Mouse (Mus musculus): Measurements from ENCODE around the gene Ddr2. TPM values are rescaled to one million over a fixed set of nuclear protein-coding genes. Genes with fewer than 3 reads are reported as not detected.

Ddr2 gene
- total RNA-seq (2021) = 1 to 10 TPM; 5.7 to 6.8 TPM

DNA sequence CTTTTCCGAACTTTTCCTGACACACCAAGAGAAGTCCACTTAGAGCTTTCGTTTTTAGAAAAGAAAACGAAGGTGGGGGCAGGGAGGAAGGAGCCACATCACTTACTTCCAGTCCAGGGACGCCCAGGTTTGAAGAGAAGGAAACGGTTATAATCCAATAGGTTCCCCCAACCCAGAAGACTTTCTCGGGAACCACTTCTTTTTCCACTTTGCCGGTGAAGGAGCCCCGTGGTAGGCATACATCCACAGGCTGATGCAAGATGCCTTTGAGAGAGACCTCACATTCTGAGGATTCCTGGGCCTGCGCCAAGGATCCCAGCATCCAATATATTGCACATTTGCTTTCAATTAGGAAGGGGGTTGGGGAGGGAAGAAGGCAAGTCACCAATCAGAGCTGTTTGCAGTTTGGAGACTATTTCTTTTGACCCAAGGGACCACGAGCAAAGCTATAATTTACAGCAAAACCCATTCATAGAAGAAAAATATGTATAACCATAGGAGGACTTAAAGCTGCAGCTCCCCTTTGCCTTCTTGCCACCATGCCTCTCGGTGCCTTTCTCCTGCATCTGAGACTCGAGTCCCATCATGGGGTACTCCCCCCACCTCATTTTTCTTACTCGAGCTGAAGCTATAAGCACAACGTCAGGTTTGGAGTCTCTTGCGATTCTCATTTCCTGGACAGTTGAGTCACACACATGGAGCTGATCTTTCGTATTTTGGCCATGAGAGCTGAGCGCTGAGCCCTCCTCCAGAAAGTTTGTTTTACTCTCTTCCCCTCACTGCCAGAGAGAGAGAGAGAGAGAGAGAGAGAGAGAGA is at the start of gene Ddr2:
Ddr2 (minus strand) TSS at position 247 of the 817 bp plus-strand sequence.
- intact Hi-C loops (cut with DNase I) = no loop called here
- no peak for DNase-seq (ENCODE audit: low spot score in 2 of 2)

DNA sequence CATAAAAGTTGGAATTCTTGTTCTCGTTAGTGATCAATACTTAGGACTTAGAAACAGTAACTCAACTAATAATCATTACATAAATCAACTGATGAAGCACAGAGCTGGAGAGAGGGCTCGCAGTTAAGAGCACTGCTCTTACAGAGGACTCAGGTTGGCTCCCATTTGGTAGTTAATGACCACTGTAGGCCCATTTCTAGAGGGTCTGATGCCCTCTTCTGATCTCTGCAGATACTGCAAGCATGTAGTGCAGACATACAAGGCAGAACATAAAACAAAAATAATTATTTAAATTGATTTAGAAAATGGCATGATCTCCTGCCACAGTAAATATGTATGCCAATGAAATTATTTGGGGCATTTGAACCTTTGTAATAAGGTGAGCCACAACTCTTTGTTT is 49.1 kb upstream of the Ddr2 start:
- intact Hi-C loops (cut with DNase I) = no loop called here
- no peak for DNase-seq (ENCODE audit: low spot score in 2 of 2)

DNA sequence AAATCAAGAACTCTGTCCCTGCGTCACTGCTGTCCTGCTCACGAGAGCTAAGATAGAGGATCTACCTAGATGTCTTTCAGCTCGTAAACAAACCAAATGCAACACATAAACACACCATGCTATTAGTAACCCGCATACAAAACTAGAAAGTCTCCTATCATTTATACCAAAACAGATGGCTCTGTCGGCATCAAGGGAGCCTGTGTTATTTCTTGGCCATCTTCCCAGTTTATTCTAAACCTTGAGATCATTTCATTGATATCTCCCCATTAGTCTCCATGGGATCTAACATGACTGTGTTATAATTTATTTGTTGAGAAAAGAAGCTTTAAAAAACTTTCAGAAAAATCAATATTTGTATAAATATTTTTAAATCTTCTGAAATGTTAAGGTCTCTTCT is 45.2 kb upstream of the Ddr2 start:
- no peak for DNase-seq (ENCODE audit: low spot score in 2 of 2)
- intact Hi-C loops (cut with DNase I) = no loop called here

DNA sequence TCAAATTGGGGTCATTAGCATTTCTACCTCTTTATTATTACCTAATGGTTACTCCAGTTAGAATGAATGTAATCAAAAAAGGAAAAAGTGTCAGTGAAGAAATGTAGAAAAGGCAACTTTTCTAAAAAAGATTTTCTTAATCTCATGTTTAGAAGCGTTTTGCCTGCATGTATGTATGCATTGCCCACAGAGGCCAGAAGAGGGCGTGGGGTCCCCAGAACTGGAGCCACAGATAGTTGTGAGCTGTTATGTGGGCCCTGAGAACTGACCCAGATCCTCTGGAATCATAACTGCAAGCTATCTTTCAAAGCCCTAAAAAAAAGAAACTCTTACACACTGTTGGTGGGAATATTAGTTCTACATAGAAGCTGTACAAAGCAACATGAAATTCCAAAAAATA is 44.7 kb upstream of the Ddr2 start:
- intact Hi-C loops (cut with DNase I) = no loop called here

DNA sequence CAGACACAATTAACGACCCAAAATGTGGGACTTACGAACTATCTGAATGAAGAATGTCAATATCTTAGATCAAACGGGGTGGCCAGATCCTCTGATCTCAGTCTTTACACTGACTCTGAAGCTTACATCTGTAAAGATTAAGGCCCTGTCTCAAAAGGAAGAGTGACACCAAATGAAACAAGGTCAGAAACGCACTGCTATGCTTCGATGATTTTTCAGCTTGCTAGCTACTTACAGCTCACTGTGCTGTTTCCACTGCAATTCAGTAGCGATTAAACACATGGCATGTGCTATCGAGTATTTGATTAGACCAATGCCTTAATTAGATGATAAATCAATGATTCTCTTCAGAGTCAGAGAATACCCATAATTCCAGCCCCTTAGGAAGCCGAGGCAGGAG is 43.4 kb upstream of the Ddr2 start:
- DNase-seq (ENCODE audit: low spot score in 2 of 2) = no peak
- intact Hi-C loops (cut with DNase I) = no loop called here

More for the DNA sequence above, 44.7 kb upstream of the Ddr2 start:
- DNase-seq (ENCODE audit: low spot score in 2 of 2) = no peak

DNA sequence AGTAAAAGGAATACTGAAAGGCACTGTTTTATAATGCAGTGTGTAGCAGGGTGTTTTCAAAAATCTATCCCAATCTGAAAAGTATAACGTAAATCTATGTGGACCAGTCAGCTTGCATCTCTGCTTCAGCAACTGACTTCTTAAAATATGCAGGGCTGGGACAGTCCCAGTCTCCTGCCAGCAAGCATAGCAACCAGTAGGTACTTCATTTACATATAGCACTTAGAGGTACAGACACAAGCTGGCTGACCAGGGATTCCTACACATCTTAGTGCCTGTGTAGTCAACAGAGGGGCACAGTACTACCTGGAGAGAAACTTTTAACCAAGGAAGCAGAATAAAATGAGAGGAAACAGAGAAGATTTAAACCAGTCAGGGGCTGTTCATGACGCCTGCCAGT is 42.0 kb upstream of the Ddr2 start:
- intact Hi-C loops (cut with DNase I) = no loop called here
- DNase-seq (ENCODE audit: low spot score in 2 of 2) = no peak

DNA sequence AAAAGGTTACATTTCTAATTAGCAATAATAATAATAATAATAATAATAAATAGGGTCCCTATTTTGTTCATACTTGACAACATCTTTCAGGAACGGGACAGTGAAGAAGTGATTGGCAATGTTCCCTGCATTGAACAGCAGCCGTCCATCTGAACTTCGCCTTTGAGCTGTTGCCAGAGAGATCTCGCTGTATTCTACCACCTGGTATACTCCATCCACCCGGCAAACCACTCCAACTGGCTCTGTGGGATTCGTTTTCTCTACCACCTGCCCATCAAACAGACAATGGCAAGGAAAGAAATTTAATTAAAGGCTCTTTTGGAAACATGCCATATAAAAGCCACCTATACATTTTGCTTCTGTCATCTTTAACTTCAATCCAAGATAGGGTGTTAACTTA is 40.3 kb upstream of the Ddr2 start:
- intact Hi-C loops (cut with DNase I) = no loop called here

DNA sequence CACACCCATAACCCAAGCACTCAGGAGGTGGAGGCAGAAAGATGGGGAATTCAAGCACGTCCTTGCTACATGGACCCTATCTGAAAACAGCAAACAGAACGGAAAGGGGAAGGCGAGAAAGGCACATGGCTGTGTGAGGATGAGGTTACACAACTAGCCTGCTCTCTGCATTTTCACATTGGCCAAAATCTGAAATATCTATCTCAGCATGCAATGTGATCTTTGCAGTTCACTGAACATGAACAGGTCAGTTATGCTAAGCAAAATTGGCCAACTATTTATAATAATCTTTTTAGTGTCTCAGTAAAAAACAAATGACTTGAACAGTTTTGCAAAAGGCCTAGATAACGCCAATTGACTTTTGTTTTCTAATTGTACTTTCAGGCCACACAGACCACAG is 39.2 kb upstream of the Ddr2 start:
- intact Hi-C loops (cut with DNase I) = no loop called here
- DNase-seq (ENCODE audit: low spot score in 2 of 2) = no peak

More for the DNA sequence above, 40.3 kb upstream of the Ddr2 start:
- DNase-seq (ENCODE audit: low spot score in 2 of 2) = no peak

DNA sequence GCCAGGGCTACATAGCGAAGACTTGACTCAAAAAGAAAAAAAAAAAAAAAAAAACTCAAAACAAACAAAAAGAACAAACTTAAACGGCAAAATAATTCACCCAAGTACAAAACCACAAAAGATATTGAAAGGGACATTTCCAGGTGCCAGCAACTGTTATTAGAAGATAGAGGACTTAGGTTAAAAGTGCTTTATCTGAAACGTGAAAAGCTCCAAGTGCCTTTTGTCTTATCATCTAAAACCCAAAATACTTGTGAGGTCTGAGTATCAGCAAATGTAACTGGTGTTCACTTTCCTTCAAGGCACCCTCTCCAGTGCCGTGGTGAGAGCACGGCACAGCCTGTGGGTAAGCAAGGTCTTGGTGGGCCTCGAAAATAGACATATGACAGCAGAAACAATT is 38.0 kb upstream of the Ddr2 start:
- no peak for DNase-seq (ENCODE audit: low spot score in 2 of 2)
- intact Hi-C loops (cut with DNase I) = no loop called here

DNA sequence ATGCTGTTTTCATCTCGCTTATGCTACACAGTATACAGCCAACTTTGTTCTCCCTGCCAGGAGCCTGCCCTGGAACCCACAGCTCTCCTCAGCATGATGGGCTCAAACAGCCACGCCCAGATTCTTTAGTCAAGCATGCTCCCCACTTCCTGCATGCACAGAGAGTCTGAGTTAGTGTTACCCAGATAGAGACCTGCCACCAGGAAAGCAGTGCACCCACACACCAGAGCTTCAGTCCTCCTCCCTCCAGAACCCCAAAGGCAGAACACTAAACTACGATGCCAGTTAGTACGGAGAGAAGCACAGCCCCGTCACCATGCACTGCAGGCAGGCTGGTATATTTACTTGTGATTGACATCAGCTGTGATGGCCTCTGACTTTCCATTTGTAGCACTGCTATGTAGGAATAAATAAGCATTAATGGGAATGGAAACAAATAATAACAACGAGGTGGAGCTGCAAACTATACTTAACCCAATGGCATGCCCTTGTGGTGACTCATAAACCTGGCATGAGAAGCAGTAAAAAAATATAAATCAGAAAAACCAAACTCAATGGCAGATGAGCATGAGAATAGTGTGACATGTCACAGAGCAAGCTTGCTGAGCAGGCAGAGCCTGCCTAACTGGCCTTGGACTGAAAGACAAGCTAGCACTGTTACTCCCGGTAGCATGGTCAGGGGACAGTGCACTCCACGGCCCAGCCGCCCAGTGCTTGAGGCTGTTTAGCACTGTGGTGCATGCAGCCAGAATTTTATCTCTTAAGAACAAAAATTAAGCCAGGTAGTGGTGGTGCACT is 37.3 kb upstream of the Ddr2 start:
- no peak for DNase-seq (ENCODE audit: low spot score in 2 of 2)
- intact Hi-C loops (cut with DNase I) = no loop called here

DNA sequence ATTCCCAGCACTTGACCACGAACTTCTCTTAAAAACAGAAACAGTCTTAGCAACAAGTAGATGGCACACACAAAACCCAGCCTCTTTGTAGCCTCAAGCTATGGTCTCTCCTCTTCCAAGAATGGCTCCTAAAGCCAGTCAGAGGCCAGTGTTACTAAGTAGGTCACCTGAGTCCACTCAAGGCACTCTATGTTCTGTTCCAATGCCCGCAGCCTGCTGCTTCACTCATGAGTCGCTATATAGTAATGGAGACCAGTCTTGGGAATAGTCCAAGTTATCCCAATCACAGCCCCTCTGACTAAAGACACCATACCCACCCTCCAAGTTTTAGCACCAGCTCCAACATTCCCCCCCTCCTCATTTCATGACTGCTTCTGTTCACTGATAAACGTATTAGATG is 35.0 kb upstream of the Ddr2 start:
- DNase-seq (ENCODE audit: low spot score in 2 of 2) = no peak
- intact Hi-C loops (cut with DNase I) = no loop called here

DNA sequence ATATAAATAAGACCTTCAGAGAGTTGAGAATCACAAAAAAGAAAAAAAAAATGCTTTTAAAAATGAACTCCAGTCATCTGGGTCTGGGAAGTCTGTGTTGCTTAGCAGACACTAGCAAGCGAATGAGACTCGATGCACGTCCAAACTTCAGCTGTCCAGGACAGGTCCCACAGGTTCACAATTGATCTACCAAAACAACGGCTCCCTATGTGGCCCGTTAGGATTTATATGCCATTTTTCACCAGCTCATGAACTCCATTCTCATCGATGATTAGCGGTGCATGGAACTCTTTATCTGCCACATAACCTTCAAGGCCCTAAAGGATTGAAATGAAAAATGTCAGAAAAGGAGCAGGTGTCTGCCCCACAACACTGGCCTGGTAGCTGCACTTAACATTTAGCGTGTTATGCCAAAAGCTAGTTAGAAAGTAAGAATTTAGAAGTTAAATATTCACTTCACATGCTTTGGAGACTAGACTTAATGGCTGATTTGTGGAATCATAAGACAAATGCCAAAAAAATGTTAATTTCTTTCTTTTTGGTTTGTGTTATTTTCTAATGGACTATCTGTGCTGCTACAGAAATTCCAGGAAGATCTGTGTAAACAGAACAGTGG is 31.8 kb upstream of the Ddr2 start:
- DNase-seq (ENCODE audit: low spot score in 2 of 2) = no peak
- intact Hi-C loops (cut with DNase I) = loop anchor here (5.0 kb wide), 1 partner anchor 610 kb away; the partner anchor contains the start of gene Nuf2

DNA sequence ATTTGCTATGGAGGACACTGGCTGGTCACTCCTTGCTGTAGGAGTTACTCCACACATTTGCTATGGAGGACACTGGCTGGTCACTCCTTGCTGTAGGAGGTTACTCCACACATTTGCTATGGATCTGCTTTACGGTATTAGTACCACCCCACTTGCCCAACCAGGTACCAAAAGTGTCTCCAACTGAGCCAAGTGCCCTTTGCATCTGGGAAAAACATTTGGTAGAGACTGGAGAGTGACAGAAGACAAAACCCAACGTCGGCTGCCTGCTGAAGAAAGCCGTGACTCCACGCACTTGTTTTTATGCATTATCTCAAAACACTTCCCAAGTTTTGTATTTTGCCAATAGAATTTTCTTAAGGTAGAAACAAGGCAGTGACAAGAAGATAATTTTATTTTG is 31.1 kb upstream of the Ddr2 start:
- no peak for DNase-seq (ENCODE audit: low spot score in 2 of 2)
- intact Hi-C loops (cut with DNase I) = loop anchor here (5.0 kb wide), 1 partner anchor 609 kb away; the partner anchor contains the start of gene Nuf2

DNA sequence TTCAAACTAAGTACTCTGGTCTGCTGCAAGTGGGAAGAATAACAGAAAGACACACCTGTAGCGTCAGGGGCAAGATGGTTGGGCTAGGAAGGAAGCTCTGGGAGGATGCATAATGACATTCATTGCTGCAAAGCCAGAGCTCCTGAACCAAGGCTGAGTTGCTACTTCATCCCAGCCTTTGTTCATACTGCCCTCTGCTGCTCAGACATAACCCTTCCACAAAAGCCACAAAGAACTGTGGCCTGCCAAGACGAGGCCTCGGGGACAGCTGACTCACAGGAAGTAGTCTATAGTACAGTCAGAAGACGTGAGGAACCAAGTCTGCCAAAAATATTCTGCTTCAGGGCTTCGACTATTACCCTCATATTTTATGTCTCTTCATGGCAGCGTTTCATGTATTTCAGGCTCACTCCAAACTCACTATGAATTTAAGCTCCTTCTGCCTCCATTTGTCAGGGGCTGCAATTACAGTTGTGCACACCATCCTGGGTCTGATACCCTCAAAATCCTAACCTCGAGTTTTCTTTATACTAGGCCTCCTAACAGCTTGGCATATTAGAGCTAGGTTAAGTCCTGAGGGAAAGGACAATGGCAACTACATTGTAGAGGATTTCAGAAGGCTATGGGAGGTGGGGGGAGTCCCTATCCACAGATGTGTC is 25.9 kb upstream of the Ddr2 start:
- intact Hi-C loops (cut with DNase I) = loop anchor here (2.0 to 10.0 kb wide), 2 partner anchors 168 to 472 kb away; partner anchors contain the start of gene Hsd17b7
- DNase-seq (ENCODE audit: low spot score in 2 of 2) = peak; percentile 62 to 87

DNA sequence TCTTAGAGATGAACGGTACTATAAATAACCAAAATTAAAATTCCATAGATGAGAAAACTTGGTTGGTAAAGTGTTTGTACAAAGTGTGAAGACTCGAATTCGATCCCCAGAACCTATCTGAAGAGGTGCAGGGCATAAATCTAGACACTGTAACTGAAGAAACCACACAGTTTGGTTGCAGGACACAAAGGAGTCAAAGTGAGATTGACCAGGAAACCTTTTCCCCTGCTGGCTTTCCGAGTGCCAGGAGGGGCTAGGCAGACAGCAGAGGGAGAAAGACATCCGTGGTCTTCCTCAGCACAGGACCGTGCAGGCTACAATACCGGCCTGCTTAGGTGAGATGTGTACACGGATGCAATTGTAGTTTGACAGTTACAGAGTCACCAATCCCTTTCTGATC is 23.7 kb upstream of the Ddr2 start:
- no peak for DNase-seq (ENCODE audit: low spot score in 2 of 2)
- intact Hi-C loops (cut with DNase I) = loop anchor here (10.0 kb wide), 1 partner anchor 469 kb away; no protein-coding TSS in a partner anchor

DNA sequence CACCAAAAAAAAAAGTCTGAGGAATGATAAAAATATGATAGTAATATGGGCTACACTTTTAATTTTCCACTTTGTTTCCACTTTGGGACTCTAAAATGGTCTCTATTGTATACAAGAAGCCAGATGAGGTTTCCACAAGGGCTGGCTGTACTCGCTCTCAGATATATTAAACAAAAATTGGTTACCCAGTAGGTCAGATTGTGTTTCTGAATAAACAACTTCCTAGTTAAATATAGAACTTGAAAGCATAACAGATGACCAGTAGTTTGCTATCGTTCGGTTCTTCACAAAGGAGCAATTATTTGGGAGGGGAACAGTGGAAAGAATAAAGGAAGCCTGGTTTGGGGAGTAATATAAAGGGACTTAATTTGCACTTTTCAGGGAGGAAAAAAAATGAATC is 20.4 kb upstream of the Ddr2 start:
- DNase-seq (ENCODE audit: low spot score in 2 of 2) = no peak
- intact Hi-C loops (cut with DNase I) = loop anchor here (10.0 kb wide), 1 partner anchor 466 kb away; no protein-coding TSS in a partner anchor

DNA sequence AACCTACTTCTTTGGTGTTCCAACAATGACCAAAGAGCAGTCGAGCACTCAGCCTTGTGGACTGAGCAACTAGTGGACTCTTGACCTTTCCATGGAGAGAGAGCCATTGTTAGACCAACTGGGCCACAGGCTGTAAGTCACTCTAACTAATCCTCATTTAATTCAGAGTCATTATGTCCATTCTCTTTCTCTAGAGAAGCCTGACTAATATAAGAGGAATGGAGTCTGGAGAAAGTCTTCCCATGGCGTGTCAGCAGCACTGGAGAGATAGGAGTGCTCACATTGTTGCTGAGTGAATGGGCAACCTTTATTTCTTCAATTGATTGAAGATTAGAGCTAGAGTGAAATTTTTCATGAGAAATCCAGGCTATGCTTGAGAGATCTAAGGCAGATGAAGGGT is 14.1 kb upstream of the Ddr2 start:
- intact Hi-C loops (cut with DNase I) = no loop called here
- DNase-seq (ENCODE audit: low spot score in 2 of 2) = no peak

DNA sequence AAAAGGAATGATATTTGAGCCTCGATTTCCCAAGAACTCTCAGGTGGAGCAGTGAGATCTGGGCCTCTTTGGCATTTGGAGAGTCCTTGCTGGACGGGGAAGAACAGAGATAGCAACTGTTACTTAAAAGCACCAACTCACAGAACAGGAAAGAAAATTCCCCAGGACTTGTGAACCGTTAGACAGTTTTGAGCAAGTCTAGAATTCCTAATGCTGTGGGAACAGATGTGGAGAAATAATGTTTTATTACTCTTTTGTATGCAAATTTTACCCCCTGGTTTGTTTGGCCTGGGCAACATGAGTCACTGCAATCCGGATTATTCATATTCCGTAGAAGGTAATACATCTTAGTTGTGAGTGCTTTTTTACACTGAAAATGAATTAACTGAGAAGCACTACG is 3.1 kb upstream of the Ddr2 start:
- intact Hi-C loops (cut with DNase I) = no loop called here
- no peak for DNase-seq (ENCODE audit: low spot score in 2 of 2)

DNA sequence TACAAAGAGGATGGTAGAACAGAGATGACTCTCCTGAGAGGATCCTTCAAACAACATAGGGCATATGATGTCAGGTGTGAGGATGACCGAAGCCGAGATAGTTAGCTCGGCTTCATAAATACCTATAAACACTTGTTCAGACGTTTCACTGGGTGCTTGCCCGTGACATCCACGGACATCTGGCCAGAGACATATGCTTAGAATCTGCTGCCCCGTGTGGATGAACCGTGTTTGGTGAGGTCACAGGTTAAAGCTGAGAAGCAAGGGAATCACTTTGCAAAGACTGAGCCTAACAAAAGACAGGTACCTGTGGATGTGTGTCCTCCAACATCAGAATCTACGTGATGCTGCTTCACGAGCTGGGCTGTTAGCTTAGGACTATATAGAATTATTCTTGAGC is 1.7 kb upstream of the Ddr2 start:
- intact Hi-C loops (cut with DNase I) = no loop called here
- no peak for DNase-seq (ENCODE audit: low spot score in 2 of 2)
